Mouse (Mus musculus) embryonic facial prominence, embryonic 12.5 days (tissue): ENCODE data around the gene Adamts2. TPM values are rescaled to one million over a fixed set of nuclear protein-coding genes. Genes with fewer than 3 reads are reported as not detected.

ENCODE experiments used
- ATAC-seq: fragments of 200-750 bp; cut with Nextera tagmentation; 2 replicates; pipeline ENCODE4 v1.8.0; 2017; ENCODE audit not compliant: insufficient number of reproducible peaks, insufficient read depth, low FRiP score, low TSS enrichment
- H3K27ac ChIP-seq: fragments of 300-500 bp; sonication (generic); 2 replicates; pipeline ENCODE4 v1.5.1; 2016; ENCODE audit warnings: mild to moderate bottlenecking
- H3K27me3 ChIP-seq: fragments of 300-500 bp; sonication (generic); 2 replicates; pipeline ENCODE4 v1.6.1; 2016; ENCODE audit warnings: mild to moderate bottlenecking, moderate library complexity
- H3K36me3 ChIP-seq: fragments of 300-500 bp; sonication (generic); 2 replicates; pipeline ENCODE4 v1.6.1; 2016; ENCODE audit warnings: mild to moderate bottlenecking
- H3K4me1 ChIP-seq: fragments of 300-500 bp; sonication (generic); 2 replicates; pipeline ENCODE4 v1.6.1; 2016
- H3K4me2 ChIP-seq: fragments of 300-500 bp; sonication (generic); replicated peaks from 2 replicates; pipeline ENCODE4 v1.6.1; 2016; ENCODE audit warnings: mild to moderate bottlenecking, moderate library complexity
- H3K4me3 ChIP-seq: fragments of 300-500 bp; sonication (generic); 2 replicates; pipeline ENCODE4 v1.5.1; 2016; ENCODE audit warnings: mild to moderate bottlenecking
- H3K9ac ChIP-seq: fragments of 300-500 bp; sonication (generic); 2 replicates; pipeline ENCODE4 v1.6.1; 2016; ENCODE audit warnings: mild to moderate bottlenecking, moderate library complexity
- H3K9me3 ChIP-seq: fragments of 300-500 bp; sonication (generic); 2 replicates; pipeline ENCODE4 v1.6.1; 2016; ENCODE audit warnings: mild to moderate bottlenecking, moderate library complexity
- WGBS: fragments of 180-500 bp; shearing (Covaris S2); methylation state at CpG from one replicate; pipeline ENCODE4 v1.1.7; 2016; 5-methylcytosine and 5-hydroxymethylcytosine counted together
- polyA plus RNA-seq: library from polyadenylated mRNA; unstranded; fragments of >200 nt; fragmentation: Nextera tagmentation; extraction: Ambion mirVana; gene quantifications from 2 replicates; pipeline ENCODE4 v1.2.1, GENCODE M21; 2016

Gene Adamts2
- polyA plus RNA-seq, 1 experiment from 2014 or later, result 9.8 TPM

GRCm38 (mm10) chr11:50826214-50826613 lies 224.3 kb downstream of the Adamts2 start:
- H3K9me3 ChIP-seq, result no peaks in the 10 kb centered on the region
- no peak for ATAC-seq
- H3K27ac ChIP-seq, result no peak overlapping the region
- H3K4me1 ChIP-seq, result peaks cover 10% of the 10 kb centered on the region
- peaks cover 42% of the 10 kb centered on the region for H3K36me3 ChIP-seq
- 56% methylated on average over 2 of the region's 2 CpGs for WGBS
- H3K9ac ChIP-seq, result peak overlapping the region; percentile 87; the same call in 1 of the 2 replicates
- H3K4me2 ChIP-seq, result peak overlapping the region; percentile 77
- H3K27me3 ChIP-seq, result no peaks in the 10 kb centered on the region
- H3K4me3 ChIP-seq, result peak overlapping the region; percentile 77

- H3K27ac ChIP-seq, result peak within 1 kb of the TSS; percentile 66
- peak within 1 kb of the TSS; percentile 87 for H3K9ac ChIP-seq
- H3K36me3 ChIP-seq, result peaks cover 33% of the 10 kb centered on the region
- no peaks in the 10 kb centered on the region for H3K9me3 ChIP-seq
- peak; percentile 95 for ATAC-seq
- H3K27me3 ChIP-seq, result no peaks in the 10 kb centered on the region
- H3K4me1 ChIP-seq, result peaks cover 10% of the 10 kb centered on the region
- 1% methylated on average over 45 of the region's 45 CpGs for WGBS
- H3K4me3 ChIP-seq, result peak within 1 kb of the TSS; percentile 77
- peak within 1 kb of the TSS; percentile 77 for H3K4me2 ChIP-seq
These were observed 225.4 kb downstream of the Adamts2 start, which contains the start of gene Zfp354c for GRCm38 (mm10) chr11:50827010-50827953. Gene Zfp354c, minus strand, starts transcription at chr11:50827724.

- WGBS, result 84% methylated on average over 4 of the region's 4 CpGs
- no peak overlapping the region for H3K4me2 ChIP-seq
- peaks cover 17% of the 10 kb centered on the region for H3K36me3 ChIP-seq
- no peak overlapping the region for H3K9ac ChIP-seq
- H3K27me3 ChIP-seq, result no peaks in the 10 kb centered on the region
- ATAC-seq, result no peak
- H3K9me3 ChIP-seq, result peaks cover 16% of the 10 kb centered on the region; the same call in 1 of the 2 replicates
- no peak overlapping the region for H3K27ac ChIP-seq
- no peak overlapping the region for H3K4me3 ChIP-seq
- H3K4me1 ChIP-seq, result peaks cover 3% of the 10 kb centered on the region; the same call in 1 of the 2 replicates
These were observed 233.8 kb downstream of the Adamts2 start for GRCm38 (mm10) chr11:50835727-50836126.

- Histone ChIP-seq H3K9me3 (no peaks in the 10 kb centered on the region), H3K4me2 (peak within 1 kb of the TSS; percentile 57), H3K9ac (peak within 1 kb of the TSS; percentile 68), H3K27me3 (no peaks in the 10 kb centered on the region; the same call in 1 of the 2 replicates), H3K4me1 (peaks cover 6% of the 10 kb centered on the region; the same call in 1 of the 2 replicates), H3K36me3 (no peaks in the 10 kb centered on the region), H3K4me3 (peak within 1 kb of the TSS; percentile 41), H3K27ac (peak within 1 kb of the TSS; percentile 88)
- ATAC-seq, result peak; percentile 88
- 19% methylated on average over 22 of the region's 22 CpGs for WGBS
These were observed 239.3 kb downstream of the Adamts2 start, which contains the start of gene Zfp879 for GRCm38 (mm10) chr11:50841023-50841735. Gene Zfp879, minus strand, starts transcription at chr11:50841552.

- Histone ChIP-seq H3K4me2 (no peak overlapping the region), H3K27me3 (peaks cover 39% of the 10 kb centered on the region), H3K4me1 (peaks cover 11% of the 10 kb centered on the region), H3K36me3 (no peaks in the 10 kb centered on the region), H3K4me3 (no peak overlapping the region), H3K9me3 (0 out of 2 replicates have a peak, but pooled peaks cover 3% of the 10 kb centered on the region), H3K27ac (no peak overlapping the region), H3K9ac (no peak overlapping the region)
- 90% methylated on average over 3 of the region's 3 CpGs for WGBS
- no peak for ATAC-seq
These were observed 244.1 kb downstream of the Adamts2 start for GRCm38 (mm10) chr11:50845951-50846350.

GRCm38 (mm10) chr11:50847047-50847446 lies 245.2 kb downstream of the Adamts2 start:
- WGBS, result 78% methylated on average over 5 of the region's 5 CpGs
- ATAC-seq, result no peak
- Histone ChIP-seq H3K27me3 (peaks cover 50% of the 10 kb centered on the region), H3K4me3 (no peak overlapping the region), H3K9ac (no peak overlapping the region), H3K27ac (no peak overlapping the region), H3K9me3 (0 out of 2 replicates have a peak, but pooled peaks cover 3% of the 10 kb centered on the region), H3K4me1 (peaks cover 19% of the 10 kb centered on the region), H3K36me3 (no peaks in the 10 kb centered on the region), H3K4me2 (no peak overlapping the region)

GRCm38 (mm10) chr11:50848520-50849137 lies 246.7 kb downstream of the Adamts2 start:
- Histone ChIP-seq H3K9ac (no peak overlapping the region), H3K36me3 (no peaks in the 10 kb centered on the region), H3K4me2 (no peak overlapping the region), H3K4me1 (peaks cover 19% of the 10 kb centered on the region), H3K9me3 (0 out of 2 replicates have a peak, but pooled peaks cover 3% of the 10 kb centered on the region), H3K27ac (no peak overlapping the region), H3K27me3 (peaks cover 65% of the 10 kb centered on the region), H3K4me3 (no peak overlapping the region)
- WGBS, result 36% methylated on average over 3 of the region's 3 CpGs
- ATAC-seq, result no peak

GRCm38 (mm10) chr11:50849310-50849709 lies 247.4 kb downstream of the Adamts2 start:
- Histone ChIP-seq H3K4me3 (no peak overlapping the region), H3K27ac (no peak overlapping the region), H3K4me1 (peaks cover 19% of the 10 kb centered on the region), H3K4me2 (no peak overlapping the region), H3K9me3 (0 out of 2 replicates have a peak, but pooled peaks cover 3% of the 10 kb centered on the region), H3K27me3 (peaks cover 68% of the 10 kb centered on the region), H3K9ac (no peak overlapping the region), H3K36me3 (no peaks in the 10 kb centered on the region)
- ATAC-seq, result no peak
- WGBS, result 4% methylated on average over 10 of the region's 10 CpGs

GRCm38 (mm10) chr11:50850177-50850735 lies 248.4 kb downstream of the Adamts2 start, which contains the start of gene Grm6:
Gene Grm6, plus strand, starts transcription at chr11:50850685.
- WGBS, result 4% methylated on average over 11 of the region's 11 CpGs

GRCm38 (mm10) chr11:50850989-50851601 lies 249.2 kb downstream of the Adamts2 start:
- Histone ChIP-seq H3K4me2 (peak overlapping the region; percentile 88), H3K9me3 (0 out of 2 replicates have a peak, but pooled peaks cover 3% of the 10 kb centered on the region), H3K27me3 (peaks cover 72% of the 10 kb centered on the region), H3K4me3 (peak overlapping the region; percentile 47), H3K27ac (no peak overlapping the region), H3K9ac (peak overlapping the region; percentile 39), H3K36me3 (no peaks in the 10 kb centered on the region), H3K4me1 (peaks cover 19% of the 10 kb centered on the region)
- WGBS, result under 1% methylated on average over 68 of the region's 72 CpGs
- no peak for ATAC-seq

More at GRCm38 (mm10) chr11:50850177-50850735, 248.4 kb downstream of the Adamts2 start, which contains the start of gene Grm6:
- no peak for ATAC-seq
- Histone ChIP-seq H3K4me2 (peak within 1 kb of the TSS; percentile 88), H3K36me3 (no peaks in the 10 kb centered on the region), H3K9me3 (0 out of 2 replicates have a peak, but pooled peaks cover 3% of the 10 kb centered on the region), H3K27me3 (peaks cover 68% of the 10 kb centered on the region), H3K27ac (no peak within 1 kb of the TSS), H3K4me3 (peak within 1 kb of the TSS; percentile 47), H3K4me1 (peaks cover 19% of the 10 kb centered on the region), H3K9ac (peak within 1 kb of the TSS; percentile 39)
